Mouse (Mus musculus): ENCODE measurements around the gene Zfp428. TPM values are rescaled to one million over a fixed set of nuclear protein-coding genes. Genes with fewer than 3 reads are reported as not detected.

Zfp428 gene
- total RNA-seq (2021) = 10 to 100 TPM; 11.4 to 11.6 TPM
- long read RNA-seq, experiment 1, transcript Zfp428-201 (3 exons, 1,182 nt) = major isoform, 10 of 16 reads
- long read RNA-seq, experiment 1, transcript Zfp428-203 (3 exons, 1,159 nt) = minor isoform, 5 of 16 reads
- long read RNA-seq, experiment 1, partial matches to known transcripts = 0 of 16 reads
- long read RNA-seq, experiment 1, other reads (novel, unspliced or antisense) = 1 of 16 reads
- long read RNA-seq, experiment 2, partial matches to known transcripts = 0 of 6 reads
- long read RNA-seq, experiment 2, other reads (novel, unspliced or antisense) = 1 of 6 reads

GRCm38 (mm10) chr7:24506838-24507725 lies at the start of gene Zfp428:
TSS of gene Zfp428 (plus strand) at chr7:24507006.
- DNase-seq = peak; percentile 93

GRCm38 (mm10) chr7:24457726-24458370 lies 49.0 kb upstream of the Zfp428 start:
- no peak for DNase-seq

DNA sequence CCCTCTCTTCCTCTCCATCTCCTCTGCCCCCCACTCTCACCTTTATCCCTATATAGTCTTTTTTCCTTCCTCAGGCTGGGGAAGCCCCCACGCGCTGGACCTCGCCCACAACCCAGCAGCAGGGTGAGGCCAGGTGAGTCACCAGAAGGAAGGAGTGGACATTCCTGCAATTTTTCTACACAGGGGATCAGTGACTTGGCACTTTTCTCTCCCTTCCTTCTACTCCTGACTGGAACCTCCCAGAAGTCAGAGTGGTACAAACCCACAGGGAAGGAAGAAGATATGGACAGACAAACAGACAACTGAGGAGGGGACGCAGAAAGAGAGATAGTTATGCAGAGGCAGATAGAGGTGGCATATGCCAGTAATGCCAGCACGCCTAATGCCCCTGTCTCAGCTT lies 47.4 kb upstream of the Zfp428 start:
- no peak for DNase-seq

DNA sequence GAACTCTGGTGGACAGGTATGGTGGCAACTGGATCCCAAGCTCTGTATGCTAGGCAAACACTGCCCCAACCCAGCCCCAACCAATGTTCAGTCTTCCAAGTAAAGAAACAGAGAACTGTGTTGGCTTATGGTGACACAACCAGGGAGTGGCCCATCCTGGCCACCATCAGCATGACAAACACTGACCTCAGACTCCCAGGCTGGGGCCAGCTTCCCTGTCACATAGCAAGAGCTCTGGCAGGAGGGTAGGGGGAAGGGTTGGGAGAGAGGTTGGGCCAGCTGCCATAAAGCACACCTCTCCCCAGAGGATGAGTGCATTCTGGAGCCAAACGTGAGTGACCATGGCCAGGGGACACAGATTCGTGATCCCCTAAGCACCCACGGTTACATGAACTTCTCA lies 47.0 kb upstream of the Zfp428 start:
- peak; percentile 21 for DNase-seq

DNA sequence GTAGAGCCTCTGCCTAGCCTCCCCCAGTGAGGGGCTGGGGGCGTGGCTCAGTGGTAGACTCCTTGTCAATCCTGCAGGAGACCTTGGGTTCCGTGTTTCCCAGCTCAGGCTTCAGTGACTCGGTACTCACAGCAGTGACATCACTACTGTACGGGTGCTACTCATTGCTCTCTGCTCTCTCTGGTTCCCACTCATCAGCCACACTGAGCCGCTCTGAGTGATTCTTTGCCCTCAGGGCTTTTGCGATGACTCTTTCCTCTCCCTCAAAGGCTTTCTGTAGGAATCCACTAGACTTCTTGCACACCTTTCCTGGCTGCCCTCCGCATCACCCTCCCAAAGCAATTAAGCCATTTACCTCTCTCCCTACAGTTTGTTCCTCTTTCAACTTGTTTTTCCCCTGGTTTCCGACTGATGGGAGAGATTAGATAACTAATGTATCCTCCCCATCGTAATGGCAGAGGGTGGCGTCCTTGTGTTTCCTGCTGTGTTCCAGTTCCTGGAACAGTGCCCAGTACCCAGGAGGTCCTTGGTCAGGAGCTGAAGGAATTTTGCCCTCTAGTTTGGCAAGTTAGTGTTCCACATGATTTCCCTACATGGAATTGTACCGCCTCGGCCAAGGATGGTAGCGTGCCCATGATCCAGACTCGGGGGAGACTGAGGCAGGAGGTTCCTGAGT lies 45.3 kb upstream of the Zfp428 start:
- DNase-seq = no peak

GRCm38 (mm10) chr7:24462388-24463319 lies 44.2 kb upstream of the Zfp428 start, which contains the start of gene Plaur:
TSS of gene Plaur (plus strand) at chr7:24462484.
- DNase-seq = no peak

DNA sequence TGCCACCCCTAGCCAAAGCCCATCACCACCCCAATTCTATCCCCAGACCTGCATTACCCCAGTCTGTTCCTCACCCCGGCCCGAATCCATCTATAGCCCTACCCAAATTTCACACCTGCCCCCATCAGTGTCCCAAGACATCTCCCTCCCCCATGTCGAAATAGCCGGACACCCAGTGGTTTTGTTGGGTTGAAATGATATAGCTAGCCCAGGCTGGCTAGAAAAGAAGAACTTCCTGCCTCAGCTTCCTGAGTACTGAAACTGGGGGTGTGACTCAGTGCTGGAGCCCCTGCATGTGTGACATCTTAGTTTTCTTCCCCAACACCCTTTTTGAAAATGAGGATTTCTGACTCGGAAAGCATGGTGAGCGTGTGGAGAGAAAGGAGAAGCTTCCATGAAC lies 40.0 kb upstream of the Zfp428 start:
- no peak for DNase-seq

GRCm38 (mm10) chr7:24467886-24468285 lies 38.9 kb upstream of the Zfp428 start:
- DNase-seq = no peak

DNA sequence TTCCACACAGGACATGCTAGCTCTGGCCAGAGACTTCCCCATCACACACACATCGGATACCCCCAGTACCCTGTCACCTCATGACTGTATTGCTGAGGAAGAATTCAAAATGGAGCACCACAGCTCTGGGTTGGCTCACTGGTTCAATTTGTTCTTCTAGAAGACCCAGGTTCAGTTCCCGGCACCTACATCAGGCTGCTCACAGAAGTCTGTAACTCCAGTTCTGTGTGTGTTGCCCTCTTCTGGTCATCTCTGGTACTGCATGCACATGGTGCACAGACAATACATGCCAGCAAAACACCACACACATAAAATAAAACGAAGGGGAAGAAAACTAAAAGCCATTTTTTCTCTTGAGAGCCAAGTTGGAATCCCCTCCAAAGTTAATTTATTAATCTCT lies 37.7 kb upstream of the Zfp428 start:
- DNase-seq = peak; percentile 18

DNA sequence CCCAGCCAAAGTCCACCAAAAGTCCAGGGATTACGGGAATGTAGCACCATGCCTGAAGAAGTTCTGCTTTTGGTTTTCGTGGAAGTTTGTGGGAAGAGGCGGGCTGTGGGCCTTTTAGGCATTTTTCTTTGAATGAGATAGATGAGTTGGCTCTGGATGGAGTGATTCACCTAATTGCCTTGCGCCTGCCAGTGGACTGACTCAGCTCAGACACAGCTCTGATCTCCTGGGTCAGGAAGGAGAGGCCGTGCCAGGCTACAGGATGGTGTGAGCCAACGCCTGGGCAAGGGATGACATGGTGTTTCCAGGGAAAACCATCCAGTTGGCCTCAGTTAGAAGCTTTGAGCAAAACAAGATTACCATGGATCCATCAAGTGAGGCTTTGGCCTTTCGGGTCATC lies 36.5 kb upstream of the Zfp428 start:
- DNase-seq = peak; percentile 19

DNA sequence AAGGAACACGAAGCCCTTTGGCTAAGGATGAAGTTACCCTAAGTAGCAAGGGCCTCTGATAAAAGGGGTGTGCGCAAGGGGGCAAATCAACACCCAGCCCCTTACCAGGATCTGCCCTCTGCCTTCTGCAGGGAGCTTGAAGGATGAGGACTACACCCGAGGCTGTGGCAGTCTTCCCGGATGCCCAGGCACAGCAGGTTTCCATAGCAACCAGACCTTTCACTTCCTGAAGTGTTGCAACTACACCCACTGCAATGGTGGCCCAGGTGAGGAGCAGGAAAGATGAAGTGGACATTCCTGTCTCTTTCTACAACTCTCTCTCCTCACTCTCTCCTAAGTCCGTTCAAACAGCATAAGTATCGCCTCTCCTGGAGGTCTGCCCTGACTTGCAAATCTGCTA lies 34.4 kb upstream of the Zfp428 start:
- no peak for DNase-seq

DNA sequence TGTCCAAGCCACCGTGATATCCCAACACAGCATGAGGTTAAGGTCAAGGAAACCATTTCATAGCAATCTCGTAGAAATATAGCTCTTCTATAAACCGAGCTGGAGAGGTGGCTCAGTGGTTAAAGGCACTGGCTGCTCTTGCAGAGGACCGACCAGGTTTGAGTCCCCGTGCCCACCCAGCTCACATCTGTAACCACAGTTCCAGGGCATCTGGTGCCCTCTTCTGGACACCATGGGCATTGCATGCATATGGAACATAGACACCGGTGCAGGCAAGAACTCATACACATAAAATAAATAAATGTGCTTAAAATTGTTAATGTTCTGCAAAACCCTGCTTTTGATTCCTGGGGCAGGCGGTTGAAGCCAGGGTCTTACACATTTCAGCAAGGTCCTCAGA lies 33.9 kb upstream of the Zfp428 start:
- peak; percentile 23 for DNase-seq

- peak; percentile 70 for DNase-seq
Measured at GRCm38 (mm10) chr7:24473913-24474529, 32.8 kb upstream of the Zfp428 start.

DNA sequence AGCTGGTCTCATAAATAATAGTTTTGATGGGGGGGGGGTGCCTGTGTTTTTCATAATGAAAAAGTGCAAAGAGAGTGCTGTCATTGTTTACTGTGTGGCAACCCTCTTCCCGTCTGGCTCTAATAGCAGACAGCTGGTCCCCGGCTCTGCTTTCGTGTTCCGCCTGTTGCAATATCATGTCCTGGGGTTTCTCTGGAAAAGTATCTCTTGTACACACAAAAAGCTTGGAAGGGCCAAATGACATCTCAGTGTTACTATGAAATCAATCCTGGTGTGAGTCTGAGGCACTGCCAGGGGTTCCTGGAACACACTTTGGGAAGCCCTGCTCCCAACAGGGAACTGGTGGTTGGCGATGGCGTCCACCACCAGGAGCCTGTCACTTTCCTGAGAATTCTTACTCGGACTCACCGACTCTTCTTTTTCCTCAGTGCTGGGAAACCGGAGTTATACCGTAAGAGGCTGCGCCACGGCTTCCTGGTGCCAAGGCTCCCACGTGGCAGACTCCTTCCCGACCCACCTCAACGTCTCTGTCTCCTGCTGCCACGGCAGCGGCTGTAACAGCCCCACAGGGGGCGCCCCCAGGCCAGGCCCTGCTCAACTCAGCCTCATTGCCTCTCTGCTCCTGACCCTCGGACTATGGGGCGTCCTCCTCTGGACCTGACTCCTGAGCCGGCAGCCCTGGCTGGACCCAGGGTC lies 31.8 kb upstream of the Zfp428 start:
- peak; percentile 48 for DNase-seq

- no peak for DNase-seq
Measured at GRCm38 (mm10) chr7:24476338-24476737, 30.5 kb upstream of the Zfp428 start.

DNA sequence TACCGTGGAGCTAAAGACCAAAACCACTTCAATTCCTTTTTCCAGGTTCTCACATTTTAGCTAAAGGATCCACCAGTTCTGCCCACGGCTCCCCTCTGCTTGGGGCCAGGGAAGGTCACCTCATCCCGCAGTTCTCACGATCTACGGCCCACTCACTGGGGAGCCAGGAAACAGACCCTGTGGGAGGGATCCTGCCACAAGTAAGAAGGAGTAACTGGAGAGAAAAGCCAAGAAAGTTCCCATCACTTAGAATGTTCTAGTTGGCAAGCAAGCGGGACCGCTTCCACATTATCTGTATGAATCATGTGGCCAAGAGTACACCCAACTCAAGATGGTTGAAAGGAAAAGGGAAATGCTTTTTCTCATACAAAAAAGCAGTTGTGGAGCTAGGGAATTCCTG lies 29.9 kb upstream of the Zfp428 start:
- no peak for DNase-seq

DNA sequence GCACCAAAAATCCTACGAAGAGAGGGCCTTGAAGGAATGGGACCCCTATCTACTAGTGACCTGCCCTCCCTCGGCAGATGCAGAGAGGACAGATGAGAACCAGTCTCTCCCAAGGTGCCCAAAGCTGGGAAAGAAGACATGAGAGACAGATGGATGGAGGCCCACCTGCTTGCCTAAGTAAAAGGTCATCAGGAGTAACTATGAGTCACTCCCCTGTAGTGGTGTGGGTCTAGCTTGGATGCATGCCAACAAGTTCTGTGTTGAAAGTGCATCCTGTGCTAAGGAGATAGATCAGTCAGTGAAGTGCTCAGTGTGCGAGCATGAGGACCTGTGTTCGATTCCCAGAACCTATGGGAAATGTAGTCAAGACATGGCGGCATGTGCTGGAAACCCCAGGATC lies 27.9 kb upstream of the Zfp428 start:
- DNase-seq = no peak

- no peak for DNase-seq
Measured at GRCm38 (mm10) chr7:24479685-24480084, 27.1 kb upstream of the Zfp428 start.

GRCm38 (mm10) chr7:24480121-24480941 lies 26.5 kb upstream of the Zfp428 start:
- no peak for DNase-seq
